Mouse (Mus musculus) intestine, postnatal 0 days (tissue): ENCODE measurements around the gene Crim1. TPM values are rescaled to one million over a fixed set of nuclear protein-coding genes. Genes with fewer than 3 reads are reported as not detected.
A peak's percentile ranks its signal among the peaks of the same experiment; 100 is the strongest.

Source experiments
- ATAC-seq: fragments of 200-750 bp; cut with Nextera tagmentation; 2 replicates; pipeline ENCODE4 v1.8.0; 2017; ENCODE audit warnings: mild to moderate bottlenecking, moderate TSS enrichment, moderate library complexity
- H3K27ac ChIP-seq: fragments of 300-500 bp; sonication (generic); 2 replicates; pipeline ENCODE4 v1.5.1; 2014; ENCODE audit warnings: mild to moderate bottlenecking, low read depth, low read length, moderate library complexity
- H3K27me3 ChIP-seq: fragments of 300-500 bp; sonication (generic); replicated peaks from 2 replicates; pipeline ENCODE4 v1.6.1; 2014; ENCODE audit warnings: low read length, mixed read lengths; ENCODE audit not compliant: control insufficient read depth, insufficient read depth
- H3K36me3 ChIP-seq: fragments of 300-500 bp; sonication (generic); 2 replicates; pipeline ENCODE4 v1.6.1; 2014; ENCODE audit warnings: mild to moderate bottlenecking, moderate library complexity; ENCODE audit not compliant: control insufficient read depth, insufficient read depth
- H3K4me1 ChIP-seq: fragments of 300-500 bp; sonication (generic); replicated peaks from 2 replicates; pipeline ENCODE4 v1.6.1; 2014; ENCODE audit warnings: antibody characterized with exemption, low read length, mixed read lengths; ENCODE audit not compliant: control insufficient read depth, insufficient read depth
- H3K4me2 ChIP-seq: fragments of 300-500 bp; sonication (generic); replicated peaks from 2 replicates; pipeline ENCODE4 v1.6.1; 2014; ENCODE audit warnings: low read depth, mild to moderate bottlenecking, moderate library complexity
- H3K4me3 ChIP-seq: fragments of 300-500 bp; sonication (generic); 2 replicates; pipeline ENCODE4 v1.5.1; 2014; ENCODE audit warnings: low read depth, low read length
- H3K9ac ChIP-seq: fragments of 300-500 bp; sonication (generic); 2 replicates; pipeline ENCODE4 v1.6.1; 2014; ENCODE audit warnings: mild to moderate bottlenecking, low read depth, low read length
- H3K9me3 ChIP-seq: fragments of 300-500 bp; sonication (generic); 2 replicates; pipeline ENCODE4 v1.6.1; 2016; ENCODE audit warnings: mixed run types; ENCODE audit not compliant: control insufficient read depth
- CTCF ChIP-seq: sonication (generic); IDR thresholded peaks from 2 replicates; pipeline ENCODE4 v1.5.1; 2016; ENCODE audit warnings: low read depth, mild to moderate bottlenecking, control low read depth, antibody characterized with exemption, moderate library complexity
- WGBS: fragments of 180-500 bp; shearing (Covaris S2); extraction: QIAGEN DNeasy Blood & Tissue Kit; methylation state at CpG from one replicate; pipeline ENCODE4 v1.1.7; 2014; 5-methylcytosine and 5-hydroxymethylcytosine counted together
- polyA plus RNA-seq: library from polyadenylated mRNA; unstranded; fragments of >200 nt; fragmentation: Nextera tagmentation; extraction: Ambion mirVana; gene quantifications from 2 replicates; pipeline ENCODE4 v1.2.1, GENCODE M21; 2015

The Crim1 gene
- polyA plus RNA-seq, 1 experiment from 2014 or later, result 7.7 TPM

GRCm38 (mm10) chr17:78306434-78306833 lies 106.4 kb downstream of the Crim1 start:
- peaks cover 18% of the 10 kb centered on the region; the same call in 1 of the 2 replicates for H3K36me3 ChIP-seq
- no peak overlapping the region for H3K4me3 ChIP-seq
- H3K9me3 ChIP-seq, result no peaks in the 10 kb centered on the region
- H3K9ac ChIP-seq, result no peak overlapping the region
- 76% methylated on average over 9 of the region's 9 CpGs for WGBS
- no peak overlapping the region for H3K27ac ChIP-seq
- no peaks in the 10 kb centered on the region for H3K4me1 ChIP-seq
- no peak overlapping the region for H3K4me2 ChIP-seq
- no peaks in the 10 kb centered on the region for H3K27me3 ChIP-seq
- ATAC-seq, result peak; percentile 47; the same call in 1 of the 2 replicates
- no peak for TF ChIP-seq CTCF

DNA sequence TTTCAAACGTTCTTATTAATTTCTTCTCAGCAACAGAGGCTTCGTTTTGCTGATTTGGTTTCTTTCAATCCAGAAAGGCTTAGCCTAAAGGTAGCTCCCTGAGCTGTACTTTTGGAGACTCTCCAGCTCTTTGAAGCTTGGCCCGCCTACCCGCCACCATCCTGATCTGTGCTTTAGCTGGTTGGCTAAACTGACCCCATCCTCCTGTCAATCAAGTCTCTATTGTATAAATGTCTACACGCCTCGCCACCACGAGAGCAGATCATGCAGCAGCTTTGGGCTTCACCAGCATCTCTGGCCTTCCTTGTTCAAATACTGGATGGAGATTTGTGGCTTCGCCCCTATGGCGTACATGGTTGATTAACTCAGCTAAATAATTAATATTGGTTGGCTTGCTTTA lies 108.2 kb downstream of the Crim1 start:
- no peak overlapping the region for H3K4me2 ChIP-seq
- ATAC-seq, result no peak
- peaks cover 21% of the 10 kb centered on the region for H3K36me3 ChIP-seq
- no peak overlapping the region for H3K27ac ChIP-seq
- WGBS, result 91% methylated on average over 9 of the region's 9 CpGs
- H3K9me3 ChIP-seq, result no peaks in the 10 kb centered on the region
- no peaks in the 10 kb centered on the region for H3K27me3 ChIP-seq
- H3K4me1 ChIP-seq, result no peaks in the 10 kb centered on the region
- TF ChIP-seq CTCF, result no peak
- no peak overlapping the region for H3K9ac ChIP-seq
- H3K4me3 ChIP-seq, result no peak overlapping the region

DNA sequence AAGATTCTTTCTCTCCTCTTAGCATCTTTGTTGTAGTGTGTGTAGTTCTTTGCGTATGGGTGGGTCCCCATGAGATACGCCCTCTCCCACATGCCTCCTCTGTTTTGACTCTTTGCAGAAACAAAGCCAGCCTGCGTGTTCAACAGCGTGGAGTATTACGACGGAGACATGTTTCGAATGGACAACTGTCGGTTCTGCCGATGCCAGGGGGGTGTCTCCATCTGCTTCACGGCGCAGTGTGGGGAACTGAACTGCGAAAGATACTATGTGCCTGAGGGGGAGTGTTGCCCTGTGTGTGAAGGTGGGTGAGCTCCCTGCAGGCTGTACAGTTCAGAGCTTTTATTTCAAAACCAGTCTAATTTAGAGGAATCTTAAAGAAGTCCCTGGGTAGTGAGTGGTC lies 113.0 kb downstream of the Crim1 start:
- WGBS, result 93% methylated on average over 12 of the region's 12 CpGs
- H3K27ac ChIP-seq, result no peak overlapping the region
- no peaks in the 10 kb centered on the region for H3K4me1 ChIP-seq
- no peak for TF ChIP-seq CTCF
- no peaks in the 10 kb centered on the region for H3K27me3 ChIP-seq
- H3K36me3 ChIP-seq, result peaks cover 27% of the 10 kb centered on the region
- no peak overlapping the region for H3K9ac ChIP-seq
- H3K9me3 ChIP-seq, result no peaks in the 10 kb centered on the region
- no peak overlapping the region for H3K4me2 ChIP-seq
- no peak for ATAC-seq
- H3K4me3 ChIP-seq, result no peak overlapping the region

DNA sequence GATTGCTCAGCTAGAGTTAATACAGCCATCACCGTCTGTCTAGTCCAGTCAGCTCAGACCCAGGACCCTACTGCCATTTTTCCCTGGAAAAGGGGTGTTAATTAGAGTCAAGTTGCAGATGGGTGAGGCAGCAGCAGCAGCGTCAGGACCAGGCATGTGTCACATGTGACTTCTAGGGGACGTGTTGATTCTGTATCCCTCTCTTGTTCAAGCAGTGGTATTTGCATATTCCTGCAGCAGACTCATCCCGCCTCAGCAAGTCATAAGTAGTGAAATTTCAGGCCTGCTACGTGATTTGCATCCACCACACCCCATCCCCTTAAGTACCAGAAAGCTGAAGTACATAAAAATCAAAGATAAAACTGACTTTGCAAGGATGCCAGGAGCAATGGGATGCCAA lies 113.6 kb downstream of the Crim1 start:
- Histone ChIP-seq H3K27ac (no peak overlapping the region), H3K4me1 (no peaks in the 10 kb centered on the region), H3K9ac (no peak overlapping the region), H3K9me3 (no peaks in the 10 kb centered on the region), H3K4me3 (no peak overlapping the region), H3K27me3 (no peaks in the 10 kb centered on the region), H3K36me3 (peaks cover 27% of the 10 kb centered on the region), H3K4me2 (no peak overlapping the region)
- 78% methylated on average over 5 of the region's 5 CpGs for WGBS
- no peak for TF ChIP-seq CTCF
- no peak for ATAC-seq

DNA sequence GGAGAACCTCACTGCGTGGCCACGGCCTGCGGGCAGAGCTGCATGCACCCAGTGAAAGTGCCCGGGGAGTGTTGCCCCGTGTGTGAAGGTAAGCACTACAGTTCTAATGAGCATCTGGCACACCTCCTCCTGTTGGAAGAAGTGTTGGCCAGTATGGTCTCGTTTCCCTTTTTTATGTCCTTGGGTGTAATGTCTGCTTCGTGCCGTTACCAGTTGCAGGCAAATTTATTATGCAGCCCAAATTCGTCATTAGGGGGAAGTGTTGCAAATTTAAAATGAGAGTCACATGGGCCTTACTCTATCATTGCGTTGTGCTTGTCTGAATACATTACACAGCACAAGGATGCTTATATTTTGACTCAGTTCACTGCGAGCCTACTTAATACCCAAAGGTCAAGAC lies 115.6 kb downstream of the Crim1 start:
- Histone ChIP-seq H3K9ac (no peak overlapping the region), H3K36me3 (peaks cover 32% of the 10 kb centered on the region), H3K4me3 (no peak overlapping the region), H3K27ac (no peak overlapping the region), H3K4me2 (no peak overlapping the region), H3K27me3 (no peaks in the 10 kb centered on the region), H3K4me1 (no peaks in the 10 kb centered on the region; the same call in 1 of the 2 replicates), H3K9me3 (no peaks in the 10 kb centered on the region)
- WGBS, result 92% methylated on average over 11 of the region's 11 CpGs
- TF ChIP-seq CTCF, result no peak
- no peak for ATAC-seq

GRCm38 (mm10) chr17:78317381-78317780 lies 117.3 kb downstream of the Crim1 start:
- no peak for TF ChIP-seq CTCF
- Histone ChIP-seq H3K9ac (no peak overlapping the region), H3K4me1 (no peaks in the 10 kb centered on the region; the same call in 1 of the 2 replicates), H3K36me3 (peaks cover 32% of the 10 kb centered on the region), H3K27ac (no peak overlapping the region), H3K9me3 (no peaks in the 10 kb centered on the region), H3K4me3 (no peak overlapping the region), H3K27me3 (no peaks in the 10 kb centered on the region), H3K4me2 (no peak overlapping the region)
- ATAC-seq, result no peak
- WGBS, result 84% methylated on average over 5 of the region's 5 CpGs

DNA sequence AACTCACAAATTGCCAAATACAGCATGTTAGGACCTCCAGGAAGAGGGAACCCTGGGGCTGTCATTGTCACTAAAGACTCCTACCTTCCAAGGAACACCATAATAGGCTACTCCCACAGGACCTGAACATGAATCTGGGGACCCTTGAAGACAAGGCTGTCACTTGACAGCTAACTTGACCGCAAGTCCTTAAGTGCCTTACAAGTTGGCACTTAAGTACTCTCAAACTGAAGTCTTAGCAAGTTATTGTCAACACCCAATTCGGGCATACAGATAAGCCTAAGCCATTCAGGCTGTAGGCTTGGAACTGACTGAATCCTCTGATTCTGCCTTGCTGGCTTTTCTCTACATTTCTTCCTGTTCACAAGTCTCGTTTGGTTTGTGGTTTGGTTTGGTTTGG lies 118.8 kb downstream of the Crim1 start:
- ATAC-seq, result no peak
- Histone ChIP-seq H3K4me2 (no peak overlapping the region), H3K36me3 (peaks cover 23% of the 10 kb centered on the region), H3K9me3 (no peaks in the 10 kb centered on the region), H3K4me3 (no peak overlapping the region), H3K27ac (no peak overlapping the region), H3K27me3 (no peaks in the 10 kb centered on the region), H3K9ac (no peak overlapping the region), H3K4me1 (no peaks in the 10 kb centered on the region; the same call in 1 of the 2 replicates)
- 82% methylated on average over 3 of the region's 3 CpGs for WGBS
- no peak for TF ChIP-seq CTCF
